Mouse (Mus musculus): ENCODE measurements around the gene Esp34.

Esp34 gene

DNA sequence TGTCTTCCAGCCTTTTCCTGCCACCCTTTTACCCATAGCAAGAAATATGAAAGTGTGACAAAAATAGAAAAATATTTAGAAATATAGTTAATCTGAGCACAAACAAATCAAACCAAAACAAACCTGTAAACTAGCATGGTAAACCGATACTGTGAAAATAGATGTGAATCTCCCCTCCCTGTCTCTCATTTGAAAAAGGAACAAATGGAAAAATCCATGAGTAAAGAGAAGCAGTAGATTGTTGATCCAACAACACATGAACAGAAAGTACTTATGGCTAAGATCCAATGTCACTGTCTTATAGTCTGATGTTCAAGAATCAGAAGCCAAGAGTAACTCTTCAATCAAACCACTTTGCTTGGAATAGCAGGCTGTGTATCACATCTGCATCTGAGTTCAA is at the start of gene Esp34:
TSS of gene Esp34 (plus strand) at position 301 of the 400 bp plus-strand sequence.
- DNase-seq (ENCODE audit: low spot score), result no peak

GRCm38 (mm10) chr17:38562527-38562926 is 8.5 kb downstream of the Esp34 start:
- DNase-seq (ENCODE audit: low spot score), result no peak
